Mouse (Mus musculus) heart, embryonic 11.5 days (tissue): ENCODE measurements around the gene Bves. TPM values are rescaled to one million over a fixed set of nuclear protein-coding genes. Genes with fewer than 3 reads are reported as not detected.

Source experiments
- ATAC-seq: fragments of 200-750 bp; cut with Nextera tagmentation; replicated peaks from 2 replicates; pipeline ENCODE4 v1.8.0; 2017; ENCODE audit warnings: moderate library complexity; ENCODE audit not compliant: insufficient number of reproducible peaks, low FRiP score, low TSS enrichment
- H3K27ac ChIP-seq: fragments of 300-500 bp; sonication (generic); 2 replicates; pipeline ENCODE4 v1.5.1; 2014; ENCODE audit warnings: mild to moderate bottlenecking, low read depth, low read length
- H3K27me3 ChIP-seq: fragments of 300-500 bp; sonication (generic); 2 replicates; pipeline ENCODE4 v1.6.1; 2014; ENCODE audit warnings: mild to moderate bottlenecking, low read length, mixed read lengths; ENCODE audit not compliant: control insufficient read depth, insufficient read depth
- H3K36me3 ChIP-seq: fragments of 300-500 bp; sonication (generic); 2 replicates; pipeline ENCODE4 v1.6.1; 2014; ENCODE audit warnings: mild to moderate bottlenecking, low read length, moderate library complexity, mixed read lengths; ENCODE audit not compliant: control insufficient read depth, insufficient read depth
- H3K4me1 ChIP-seq: fragments of 300-500 bp; sonication (generic); 2 replicates; pipeline ENCODE4 v1.6.1; 2014; ENCODE audit warnings: low read length; ENCODE audit not compliant: control insufficient read depth, insufficient read depth
- H3K4me2 ChIP-seq: fragments of 300-500 bp; sonication (generic); 2 replicates; pipeline ENCODE4 v1.6.1; 2014; ENCODE audit warnings: mild to moderate bottlenecking, moderate library complexity
- H3K4me3 ChIP-seq: fragments of 300-500 bp; sonication (generic); 2 replicates; pipeline ENCODE4 v1.5.1; 2014; ENCODE audit warnings: low read depth, low read length
- H3K9ac ChIP-seq: fragments of 300-500 bp; sonication (generic); 2 replicates; pipeline ENCODE4 v1.6.1; 2014; ENCODE audit warnings: mild to moderate bottlenecking, low read depth, low read length, moderate library complexity
- H3K9me3 ChIP-seq: fragments of 300-500 bp; sonication (generic); replicated peaks from 2 replicates; pipeline ENCODE4 v1.6.1; 2016; ENCODE audit warnings: low read length; ENCODE audit not compliant: control insufficient read depth
- WGBS: fragments of 180-500 bp; shearing (Covaris S2); extraction: QIAGEN DNeasy Blood & Tissue Kit; methylation state at CpG from one replicate; pipeline ENCODE4 v1.1.7; 2014; ENCODE audit not compliant: insufficient replicate concordance; 5-methylcytosine and 5-hydroxymethylcytosine counted together
- polyA plus RNA-seq: library from polyadenylated mRNA; unstranded; fragments of >200 nt; fragmentation: Nextera tagmentation; extraction: Ambion mirVana; gene quantifications from 2 replicates; pipeline ENCODE4 v1.2.1, GENCODE M21; 2014

Bves gene
- polyA plus RNA-seq, 1 experiment from 2014 or later = 48.6 TPM

GRCm38 (mm10) chr10:45399702-45400243, 64.2 kb downstream of the Bves start:
- Histone ChIP-seq H3K9me3 (no peaks in the 10 kb centered on the region), H3K4me1 (no peaks in the 10 kb centered on the region), H3K27me3 (no peaks in the 10 kb centered on the region), H3K27ac (no peak overlapping the region), H3K36me3 (no peaks in the 10 kb centered on the region), H3K4me2 (no peak overlapping the region), H3K9ac (no peak overlapping the region), H3K4me3 (no peak overlapping the region)
- WGBS = 74% methylated on average over 7 of the region's 7 CpGs
- ATAC-seq = no peak

GRCm38 (mm10) chr10:45410624-45411341, 75.2 kb downstream of the Bves start:
- WGBS = 62% methylated on average over 10 of the region's 10 CpGs
- H3K4me1 ChIP-seq = no peaks in the 10 kb centered on the region
- ATAC-seq = no peak
- H3K36me3 ChIP-seq = no peaks in the 10 kb centered on the region
- no peaks in the 10 kb centered on the region for H3K9me3 ChIP-seq
- no peak overlapping the region for H3K4me3 ChIP-seq
- H3K4me2 ChIP-seq = no peak overlapping the region
- no peak overlapping the region for H3K9ac ChIP-seq
- no peaks in the 10 kb centered on the region for H3K27me3 ChIP-seq
- no peak overlapping the region for H3K27ac ChIP-seq

- no peak for ATAC-seq
- no peaks in the 10 kb centered on the region for H3K36me3 ChIP-seq
- H3K9me3 ChIP-seq = no peaks in the 10 kb centered on the region
- no peaks in the 10 kb centered on the region for H3K4me1 ChIP-seq
- H3K27me3 ChIP-seq = no peaks in the 10 kb centered on the region
- WGBS = 71% methylated on average over 2 of the region's 2 CpGs
- H3K4me2 ChIP-seq = no peak overlapping the region
- no peak overlapping the region for H3K4me3 ChIP-seq
- no peak overlapping the region for H3K27ac ChIP-seq
- H3K9ac ChIP-seq = no peak overlapping the region
Measured at GRCm38 (mm10) chr10:45411741-45412140, 76.2 kb downstream of the Bves start.

GRCm38 (mm10) chr10:45412144-45412543, 76.6 kb downstream of the Bves start:
- WGBS = 67% methylated on average over 5 of the region's 5 CpGs
- no peaks in the 10 kb centered on the region for H3K36me3 ChIP-seq

More at GRCm38 (mm10) chr10:45412144-45412543, 76.6 kb downstream of the Bves start:
- ATAC-seq = no peak
- H3K4me3 ChIP-seq = no peak overlapping the region
- no peak overlapping the region for H3K4me2 ChIP-seq
- H3K9ac ChIP-seq = no peak overlapping the region
- no peaks in the 10 kb centered on the region for H3K27me3 ChIP-seq
- no peaks in the 10 kb centered on the region for H3K9me3 ChIP-seq
- no peaks in the 10 kb centered on the region for H3K4me1 ChIP-seq
- no peak overlapping the region for H3K27ac ChIP-seq

Other genes starting within 250 kb of the Bves start
- gene Popdc3, start 157.7 kb upstream of the Bves start, polyA plus RNA-seq = 15.5 and 19.2 TPM in 2 replicates
- gene Lin28b, start 150.6 kb downstream of the Bves start, polyA plus RNA-seq = 6.1 and 7.3 TPM in 2 replicates
- 19.5 and 22.5 TPM in 2 replicates for gene Hace1, start 242.1 kb downstream of the Bves start, polyA plus RNA-seq